Mouse (Mus musculus) embryo, embryonic 10.5 days (tissue): ENCODE measurements around the gene Gm49425.

Experiments used
- DNase-seq: peaks from one replicate; pipeline ENCODE4 v3.0.0-alpha.2; 2015; ENCODE audit warnings: low spot score

Gene Gm49425

DNA sequence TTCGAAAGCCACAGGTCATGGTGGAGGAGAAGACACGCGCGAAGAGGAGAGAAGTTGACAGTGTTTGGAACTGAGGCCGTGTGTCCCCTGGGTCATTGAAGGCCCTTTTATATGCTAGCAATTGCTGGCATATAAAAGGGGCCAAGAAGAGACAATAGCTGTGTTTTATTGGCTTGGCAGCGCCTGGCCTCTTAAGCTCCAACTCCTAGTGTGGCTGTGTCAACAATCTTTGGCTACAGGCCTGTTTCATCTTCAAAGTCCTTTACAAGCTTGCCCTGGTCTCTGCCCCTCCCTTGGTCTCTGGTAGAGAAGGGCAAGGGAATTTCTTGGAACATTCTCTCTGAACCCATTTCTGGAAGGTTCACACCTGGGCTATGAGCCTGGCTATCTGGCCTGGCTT is 25.6 kb downstream of the Gm49425 start, which contains the start of gene Krt83:
Gene Krt83 (minus strand): TSS at position 82 of the 400 bp plus-strand sequence.
- no peak for DNase-seq

- no peak for DNase-seq
These were observed 31.0 kb downstream of the Gm49425 start for GRCm38 (mm10) chr15:101485911-101486635.

DNA sequence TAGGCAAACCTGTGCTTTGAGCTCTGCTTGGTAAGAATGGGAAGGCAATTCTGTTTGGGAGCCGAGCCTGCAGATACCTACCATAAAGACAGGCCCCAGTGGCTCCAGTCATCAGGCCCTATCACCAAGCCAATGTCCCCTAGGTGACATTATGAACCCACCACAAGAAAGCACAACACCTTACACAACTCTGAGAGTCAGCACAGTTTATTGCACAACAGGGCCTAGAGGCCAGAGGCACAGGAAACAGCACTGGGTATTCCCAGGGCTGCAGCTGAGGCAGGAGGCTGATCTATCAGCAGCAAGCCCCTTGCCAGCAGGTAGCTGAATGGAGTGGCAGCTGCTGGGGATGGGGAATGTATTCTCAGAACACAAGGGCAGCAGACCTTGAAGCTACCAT is 32.1 kb downstream of the Gm49425 start:
- DNase-seq = no peak

DNA sequence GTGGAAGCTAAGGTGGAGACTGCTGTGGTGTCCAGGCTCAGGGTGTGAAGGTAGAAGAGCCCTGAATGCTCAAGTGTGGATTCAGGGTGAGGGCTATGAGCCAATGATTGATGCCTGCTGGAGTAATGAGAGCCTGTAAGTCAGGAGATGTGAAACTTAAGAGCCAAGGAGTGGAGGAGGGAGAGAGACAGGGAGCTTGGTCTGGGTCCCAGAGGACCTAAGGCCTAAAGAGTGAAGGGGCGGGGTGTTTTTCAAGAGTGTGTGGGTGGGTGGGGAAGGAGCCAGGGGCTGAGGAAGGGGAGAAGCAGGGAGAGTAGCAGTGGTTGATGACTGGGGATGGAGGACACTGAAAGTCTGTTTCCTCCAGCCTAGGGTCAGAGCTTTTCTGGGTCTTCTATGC is 33.4 kb downstream of the Gm49425 start:
- DNase-seq = no peak

DNA sequence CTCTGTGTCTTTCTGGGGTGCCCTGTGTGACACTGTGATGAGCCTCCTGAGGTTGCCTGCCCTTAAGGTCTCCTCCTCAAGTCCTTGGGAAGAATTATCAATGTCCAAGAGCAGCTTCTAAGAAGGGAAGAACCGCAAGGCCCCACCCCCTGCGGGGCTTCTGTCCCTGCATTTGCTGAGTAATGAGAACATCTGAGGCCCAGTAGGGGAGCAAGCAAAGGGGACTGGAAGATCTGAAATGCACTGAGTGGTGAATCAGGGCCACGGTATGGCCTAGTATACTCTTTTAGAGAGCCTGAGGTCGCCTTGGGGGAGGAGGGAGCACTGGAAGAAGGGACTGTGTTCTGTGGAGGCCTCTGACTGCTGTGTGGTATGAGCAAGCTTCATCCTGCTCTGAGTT is 35.0 kb downstream of the Gm49425 start:
- no peak for DNase-seq

- DNase-seq = peak; percentile 33
These were observed 37.4 kb downstream of the Gm49425 start for GRCm38 (mm10) chr15:101479666-101480060.

DNA sequence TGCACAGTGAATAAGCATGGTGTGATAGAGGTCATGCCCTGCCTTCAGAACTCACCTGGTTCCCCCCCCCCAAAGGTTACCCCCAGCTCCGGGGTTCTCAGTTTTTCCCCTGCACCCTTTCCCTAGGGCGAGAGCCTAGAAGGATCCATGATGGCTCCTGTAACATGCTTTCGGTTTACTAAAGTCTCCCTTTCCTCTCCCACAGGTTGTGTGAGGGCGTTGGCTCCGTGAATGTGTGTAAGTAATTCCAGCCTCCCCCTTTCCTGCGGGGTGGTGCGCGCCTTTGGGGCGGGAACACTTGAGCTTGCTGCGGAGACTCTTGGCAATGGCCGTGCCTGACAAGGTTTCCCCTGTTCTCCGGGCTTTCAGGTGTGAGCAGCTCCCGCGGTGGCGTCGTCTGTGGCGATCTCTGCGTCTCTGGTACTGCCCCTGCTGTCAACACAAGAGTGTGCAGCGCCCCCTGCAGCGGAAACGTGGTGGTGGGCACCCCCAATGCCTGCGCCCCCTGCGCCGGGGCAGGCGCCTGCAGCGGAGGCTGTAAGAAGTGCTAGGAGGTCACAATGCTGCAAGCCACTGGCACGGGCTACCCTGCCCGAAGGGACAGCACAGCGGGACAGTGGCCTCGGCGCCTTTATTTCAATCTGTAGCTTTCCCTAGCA is 37.9 kb downstream of the Gm49425 start:
- peak; percentile 71 for DNase-seq

- peak; percentile 74 for DNase-seq
These were observed 44.0 kb downstream of the Gm49425 start, which contains the start of gene Krt86 for GRCm38 (mm10) chr15:101472952-101473528. Gene Krt86 (plus strand): TSS chr15:101473478.

- no peak for DNase-seq
These were observed 48.0 kb downstream of the Gm49425 start for GRCm38 (mm10) chr15:101469093-101469492.
